Mouse (Mus musculus) gastrocnemius, adult 2 months (tissue): ENCODE data around the gene Col26a1. TPM values are rescaled to one million over a fixed set of nuclear protein-coding genes. Genes with fewer than 3 reads are reported as not detected.

Experiments
- DNase-seq: peaks from one replicate; pipeline ENCODE4 v3.0.0; 2022
- H3K27ac ChIP-seq: fragments of 200-600 bp; 2 replicates; pipeline ENCODE4 v1.8.1; 2022; ENCODE audit warnings: mild to moderate bottlenecking
- H3K4me3 ChIP-seq: fragments of 200-600 bp; 2 replicates; pipeline ENCODE4 v1.8.1; 2022; ENCODE audit warnings: mild to moderate bottlenecking, moderate library complexity
- CTCF ChIP-seq: fragments of 200-600 bp; IDR thresholded peaks from 2 replicates; pipeline ENCODE4 v1.8.1; 2022; ENCODE audit warnings: antibody characterized with exemption, mild to moderate bottlenecking, moderate library complexity
- intact Hi-C: fragments of 180-260 bp; cut with DNase I; formaldehyde crosslinking; loops from one replicate; pipeline ENCODE4 v1.15.1; 2025
- long read RNA-seq, 2 experiments: library from polyadenylated mRNA; stranded (forward); transcript quantifications; one replicate each; pipeline ENCODE4 v2.0.0; 2021
- total RNA-seq, 2 experiments: library from RNA; stranded (reverse); gene quantifications; 2 replicates each; pipeline ENCODE4 v1.2.3; 2021

Gene Col26a1
- total RNA-seq: 1 to 10 TPM; 1.4 to 2.1 TPM
- long read RNA-seq, experiment 1, partial matches to known transcripts: 0 of 2 reads
- long read RNA-seq, experiment 1, other reads (novel, unspliced or antisense): 1 of 2 reads
- long read RNA-seq, experiment 2: 0 reads

- DNase-seq: peak; percentile 52
- Histone ChIP-seq H3K27ac (peak within 1 kb of the TSS; percentile 1; the same call in 1 of the 2 replicates), H3K4me3 (peak within 1 kb of the TSS; percentile 80)
- intact Hi-C loops: no loop called here
- TF ChIP-seq CTCF: no peak
Observed at GRCm38 (mm10) chr5:136882788-136883439, at the start of gene Col26a1. Gene Col26a1 (minus strand): TSS chr5:136883209.

DNA sequence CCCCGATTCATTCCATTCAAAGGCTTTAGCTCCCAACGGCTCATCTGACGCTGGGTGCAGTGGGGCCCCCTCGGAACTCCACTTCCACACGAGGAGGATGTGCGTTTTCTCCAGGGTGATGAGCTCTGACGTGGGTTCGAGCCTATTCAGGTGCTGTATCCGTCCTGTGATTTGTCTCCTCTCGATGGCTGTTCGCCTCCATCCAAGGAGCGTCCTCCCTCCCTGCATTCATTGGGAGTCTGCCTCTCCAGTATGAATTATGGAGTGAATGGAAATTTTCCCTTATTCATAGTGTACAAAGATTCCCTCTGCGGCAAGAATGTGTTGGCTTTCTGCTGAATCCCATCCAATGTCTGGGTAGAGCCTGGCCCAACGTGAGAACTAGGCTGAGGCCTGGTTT, 48.9 kb upstream of the Col26a1 start:
- no peak for TF ChIP-seq CTCF
- Histone ChIP-seq H3K4me3 (no peak overlapping the region), H3K27ac (no peak overlapping the region)
- intact Hi-C loops: no loop called here
- no peak for DNase-seq

- Histone ChIP-seq H3K27ac (no peak overlapping the region), H3K4me3 (no peak overlapping the region)
- TF ChIP-seq CTCF: peak; percentile 93
- intact Hi-C loops: loop anchor here (1.0 to 10.0 kb wide), 2 partner anchors 42 to 196 kb away; no protein-coding TSS in a partner anchor
- peak; percentile 83 for DNase-seq
Observed at GRCm38 (mm10) chr5:136929073-136929472, 46.1 kb upstream of the Col26a1 start.

DNA sequence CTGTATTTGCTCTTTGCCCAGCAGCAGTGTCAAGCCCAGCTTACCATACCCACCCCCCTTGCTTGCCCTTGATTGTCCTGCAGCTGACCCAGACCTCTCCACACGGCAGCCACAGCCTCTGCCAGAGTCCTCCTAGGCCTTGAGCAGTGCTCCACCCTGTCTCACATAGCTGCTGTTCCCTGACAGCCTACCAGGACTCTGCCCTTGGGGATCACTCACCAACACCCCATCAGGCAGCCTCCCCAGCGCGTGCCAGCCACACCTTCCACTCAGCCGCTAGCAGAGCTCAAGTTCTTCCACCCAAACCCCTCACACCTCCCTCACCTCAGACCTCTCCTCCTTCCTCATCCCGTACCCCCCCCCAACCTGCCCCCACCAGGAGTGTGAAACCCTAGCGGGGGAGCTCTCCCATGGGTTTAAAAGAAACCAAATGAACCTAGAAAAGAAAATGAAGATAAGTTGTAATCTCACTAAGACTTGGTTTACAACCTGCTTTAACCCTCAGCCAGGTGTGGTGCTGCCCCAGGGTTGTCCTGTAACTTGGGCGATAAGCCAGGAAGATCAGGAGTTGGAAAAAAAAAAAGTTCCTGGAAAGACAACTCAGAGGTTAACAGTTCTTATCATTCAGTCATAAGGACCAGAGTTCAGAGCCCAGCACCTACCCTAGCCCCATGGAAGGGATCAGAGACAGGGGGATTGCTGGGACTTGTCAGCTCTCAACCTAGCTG, 40.9 kb upstream of the Col26a1 start:
- DNase-seq: no peak
- H3K27ac ChIP-seq: no peak overlapping the region
- no peak overlapping the region for H3K4me3 ChIP-seq
- intact Hi-C loops: loop anchor here (10.0 kb wide), 1 partner anchor 201 kb away; no protein-coding TSS in a partner anchor
- no peak for TF ChIP-seq CTCF

GRCm38 (mm10) chr5:136922830-136923229, 39.8 kb upstream of the Col26a1 start:
- H3K4me3 ChIP-seq: no peak overlapping the region
- no peak for TF ChIP-seq CTCF
- DNase-seq: no peak
- intact Hi-C loops: loop anchor here (10.0 kb wide), 1 partner anchor 202 kb away; no protein-coding TSS in a partner anchor
- no peak overlapping the region for H3K27ac ChIP-seq

DNA sequence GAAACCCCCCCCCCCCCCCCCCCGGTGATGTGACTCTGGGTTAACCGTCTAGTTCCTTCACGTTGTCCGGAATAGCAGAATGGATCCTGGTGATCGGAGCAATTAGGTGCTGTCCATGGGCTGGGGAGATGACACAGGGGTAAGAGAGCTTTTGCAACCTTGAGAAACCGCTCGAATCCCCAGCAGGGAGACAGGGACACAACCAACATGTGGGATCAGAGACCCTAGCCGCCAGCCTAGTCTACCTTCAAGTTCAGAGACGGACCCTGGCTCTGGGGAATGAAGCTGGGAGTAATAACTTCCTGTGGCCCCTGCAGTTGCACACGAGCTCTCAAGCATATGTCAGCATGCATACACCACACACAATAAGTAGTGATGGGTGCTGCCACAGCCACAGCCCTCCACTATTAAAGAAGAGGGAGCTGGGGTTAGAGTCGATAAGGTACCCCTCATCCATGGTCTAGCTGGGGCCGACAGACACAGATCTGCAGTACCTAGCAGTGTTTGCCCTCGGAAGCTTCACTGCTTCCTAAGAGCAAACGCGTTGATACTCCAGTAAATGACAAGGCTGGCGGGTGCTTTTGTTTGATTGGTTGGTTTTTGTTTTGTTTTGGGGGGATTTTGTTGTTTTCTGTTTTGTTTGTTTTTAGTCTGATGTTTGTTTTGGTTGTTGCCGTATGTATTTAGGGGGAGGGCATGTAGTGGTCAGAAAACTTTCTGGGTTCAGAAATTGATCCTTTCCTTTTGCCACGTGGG, 36.7 kb upstream of the Col26a1 start:
- intact Hi-C loops: loop anchor here (10.0 kb wide), 1 partner anchor 205 kb away; no protein-coding TSS in a partner anchor
- no peak for DNase-seq
- peak overlapping the region; percentile 88 for H3K27ac ChIP-seq
- peak overlapping the region; percentile 89 for H3K4me3 ChIP-seq
- TF ChIP-seq CTCF: no peak

- peak overlapping the region; percentile 89 for H3K4me3 ChIP-seq
- H3K27ac ChIP-seq: peak overlapping the region; percentile 88
- peak; percentile 69 for DNase-seq
- intact Hi-C loops: no loop called here
- no peak for TF ChIP-seq CTCF
Observed at GRCm38 (mm10) chr5:136918655-136919472, 35.9 kb upstream of the Col26a1 start.

DNA sequence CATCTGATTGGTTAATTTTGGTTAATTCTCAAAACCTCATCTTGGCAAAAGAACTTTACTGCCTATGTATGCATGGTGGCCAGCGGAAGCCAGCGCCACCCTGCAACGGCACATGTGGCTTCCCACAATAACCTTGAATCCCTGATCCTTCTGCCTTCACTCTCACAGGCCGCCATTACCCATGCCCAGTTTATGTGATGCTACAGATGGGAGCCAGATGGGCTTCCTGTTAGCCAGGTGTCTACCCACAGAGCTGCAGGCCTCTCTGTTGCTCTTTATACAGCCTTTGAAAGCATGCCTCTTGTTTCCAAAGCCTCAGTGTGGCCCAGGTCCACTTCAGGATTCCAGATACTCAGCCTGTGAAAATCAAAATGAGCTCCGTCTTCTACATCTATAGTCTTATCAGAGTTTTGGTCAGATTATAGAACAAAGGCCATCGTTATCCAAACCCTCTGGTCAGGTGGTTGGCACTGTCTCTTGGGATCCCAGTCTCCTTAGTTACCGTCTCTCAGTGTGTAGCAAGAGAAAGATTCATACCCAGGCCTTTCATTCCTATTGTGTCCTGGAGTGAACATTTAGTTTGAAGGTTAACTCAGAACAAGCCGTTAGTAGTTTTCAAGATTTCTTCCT, 34.7 kb upstream of the Col26a1 start:
- Histone ChIP-seq H3K4me3 (no peak overlapping the region), H3K27ac (no peak overlapping the region)
- DNase-seq: no peak
- intact Hi-C loops: no loop called here
- TF ChIP-seq CTCF: no peak

- Histone ChIP-seq H3K27ac (no peak overlapping the region), H3K4me3 (no peak overlapping the region)
- no peak for TF ChIP-seq CTCF
- DNase-seq: no peak
- intact Hi-C loops: no loop called here
Observed at GRCm38 (mm10) chr5:136914183-136914582, 31.2 kb upstream of the Col26a1 start.

DNA sequence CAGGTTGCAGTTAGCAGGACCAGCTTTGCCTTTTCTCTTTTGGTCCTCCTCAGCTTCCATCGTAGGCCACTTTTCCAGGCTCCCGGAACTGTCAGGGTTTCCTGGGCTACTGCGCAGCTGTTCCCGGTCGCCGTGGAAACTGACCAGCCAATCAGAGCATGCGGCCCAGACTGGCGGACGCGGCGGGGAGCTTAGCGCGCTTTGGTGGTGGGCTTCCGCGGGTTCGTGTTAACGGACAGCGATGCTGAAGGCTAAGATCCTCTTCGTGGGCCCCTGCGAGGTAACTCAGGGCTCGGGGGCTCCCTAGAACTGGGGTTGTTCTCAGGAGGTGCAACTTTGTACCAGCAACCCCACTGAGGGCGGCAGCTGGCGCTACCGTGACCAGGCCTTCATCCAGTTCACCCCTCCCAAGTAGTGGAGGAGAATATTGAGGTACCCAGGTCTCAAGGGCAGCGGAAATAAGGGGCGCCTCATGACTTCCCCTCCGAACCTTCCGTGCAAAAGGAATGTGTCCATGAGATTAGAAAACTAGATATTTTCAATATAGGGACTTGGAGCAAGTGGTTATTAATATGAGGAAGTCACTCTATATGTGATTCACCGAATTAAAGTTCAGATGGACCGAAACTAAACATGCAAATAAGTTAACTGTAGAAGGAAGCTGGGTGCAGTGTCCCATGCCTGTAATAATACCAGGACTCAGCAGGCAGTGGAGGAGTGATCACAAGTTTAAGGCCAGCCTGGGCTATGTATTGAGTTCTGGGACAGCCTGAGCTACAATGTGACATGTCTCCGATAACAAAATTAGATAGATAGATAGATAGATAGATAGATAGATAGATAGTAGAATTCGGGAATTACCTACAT, 25.2 kb upstream of the Col26a1 start, which contains the start of gene Ift22:
Gene Ift22 (plus strand): TSS at position 160 of the 867 bp plus-strand sequence.
- Histone ChIP-seq H3K4me3 (peak within 1 kb of the TSS; percentile 90), H3K27ac (peak within 1 kb of the TSS; percentile 79)
- TF ChIP-seq CTCF: no peak
- intact Hi-C loops: no loop called here
- DNase-seq: peak; percentile 95
